Mouse (Mus musculus): ENCODE results near the gene Nbea. TPM values are rescaled to one million over a fixed set of nuclear protein-coding genes. Genes with fewer than 3 reads are reported as not detected.

Gene Nbea
- total and polyA plus RNA-seq, 3 experiments, result 0.04 to 0.27 TPM; not detected in 1

- Histone ChIP-seq H3K79me2 (ENCODE audit: control insufficient read depth, insufficient read depth, low read length, poor library complexity) (no peaks in the 10 kb centered on the region), H3K4me1 (ENCODE audit: control insufficient read depth in 1 of 2, insufficient read depth in 2 of 2, low read length in 2 of 2) (no peaks in the 10 kb centered on the region), H3K36me3 (ENCODE audit: control insufficient read depth in 1 of 2, insufficient read depth in 2 of 2, low read length in 2 of 2) (no peaks in the 10 kb centered on the region), H3K9me3 (replicated peaks; ENCODE audit: insufficient read depth, low read length) (no peaks in the 10 kb centered on the region), H3K27me3 (ENCODE audit: control insufficient read depth in 1 of 2, insufficient read depth in 2 of 2, low read length in 2 of 2) (no peaks in the 10 kb centered on the region), H3K9ac (ENCODE audit: control insufficient read depth, low read depth, low read length, poor library complexity, severe bottlenecking) (no peak overlapping the region), H3K27ac (ENCODE audit: control insufficient read depth, low read depth, low read length) (no peak overlapping the region), H3K4me3 (ENCODE audit: control insufficient read depth in 1 of 2, insufficient read depth in 1 of 2, low read depth in 2 of 2, low read length in 2 of 2) (no peak overlapping the region)
- no peak for DNase-seq (ENCODE audit: low read depth, low spot score)
- TF ChIP-seq CTCF (IDR thresholded peaks at IDR 0.05 in 2 of 3, conservative IDR thresholded peaks at IDR 0.05 in 1 of 3; ENCODE audit: control insufficient read depth in 1 of 3, insufficient read depth in 1 of 3, low read depth in 2 of 3, low read length in 3 of 3, poor library complexity in 1 of 3, severe bottlenecking in 1 of 3) (no peak), HCFC1 (IDR thresholded peaks at IDR 0.05; ENCODE audit: low read depth, low read length) (no peak), CHD1 (IDR thresholded peaks at IDR 0.05; ENCODE audit: low read depth, low read length) (no peak), NRF1 (IDR thresholded peaks at IDR 0.05; ENCODE audit: insufficient read depth, low read depth, low read length, poor library complexity, severe bottlenecking) (no peak), GATA1 (IDR thresholded peaks at IDR 0.05; ENCODE audit: low read depth, low read length) (no peak), MAX (IDR thresholded peaks at IDR 0.05; ENCODE audit: low read length) (no peak), POLR2AphosphoS2 (IDR thresholded peaks at IDR 0.05; ENCODE audit: low read length) (no peak), ZC3H11A (IDR thresholded peaks at IDR 0.05; ENCODE audit: low read depth, low read length) (no peak), MEF2A (IDR thresholded peaks at IDR 0.05; ENCODE audit: extremely low read depth, insufficient replicate concordance, low read depth, low read length, poor library complexity, severe bottlenecking) (no peak), MYB (IDR thresholded peaks at IDR 0.05; ENCODE audit: low read depth, low read length) (no peak)
Measured at GRCm38 (mm10) chr3:55781429-55782055, 402.0 kb downstream of the Nbea start.

DNA sequence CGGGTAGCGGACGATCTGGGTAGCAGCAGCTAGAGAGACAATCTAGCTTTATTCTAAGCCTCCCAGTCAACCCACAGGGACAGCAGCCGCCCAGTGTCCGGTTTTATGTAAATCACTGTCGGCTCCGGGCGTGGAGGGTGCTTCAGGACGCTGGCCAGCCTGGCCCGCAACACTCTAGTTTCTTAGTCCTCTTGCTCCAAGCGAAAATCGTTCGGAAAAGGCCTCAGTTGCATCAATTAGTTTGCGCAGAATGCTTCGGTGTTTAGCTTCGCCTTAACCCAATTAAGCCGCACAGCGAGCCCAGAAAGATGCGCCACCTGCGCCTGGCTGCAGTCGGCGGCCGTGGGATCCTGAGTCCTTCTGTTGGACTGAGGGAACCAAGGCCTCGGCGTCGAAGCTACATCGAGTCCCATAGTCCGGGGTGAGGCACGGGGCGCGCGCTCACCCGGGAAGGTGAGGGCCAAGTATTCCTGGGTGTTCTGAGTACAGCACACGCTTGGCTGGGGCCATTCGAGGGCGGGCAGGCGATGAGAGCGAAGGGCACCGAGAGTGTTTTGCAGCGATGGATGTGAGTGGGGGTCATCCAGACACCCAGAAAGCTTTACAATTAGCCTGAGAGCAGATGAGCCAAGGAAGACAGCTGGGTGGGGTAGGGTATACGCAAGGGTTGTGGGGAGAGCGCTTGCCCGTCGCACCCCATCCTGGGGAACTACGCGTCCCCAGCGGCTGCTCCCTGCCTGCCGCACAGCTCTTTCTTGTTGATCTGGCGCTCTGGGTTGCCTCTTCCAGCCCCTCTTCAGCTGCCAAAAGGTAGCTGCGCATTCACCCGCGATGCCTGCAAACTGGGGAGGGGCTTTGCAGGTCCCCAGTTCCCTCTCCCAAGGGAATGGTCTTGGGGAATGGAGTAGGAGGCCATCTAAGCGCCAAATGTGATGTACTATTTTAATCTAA lies 403.1 kb downstream of the Nbea start:
- TF ChIP-seq TAL1 (IDR thresholded peaks at IDR 0.05; ENCODE audit: low read length) (no peak), RAD21 (IDR thresholded peaks at IDR 0.05; ENCODE audit: low read depth, low read length) (no peak), BHLHE40 (IDR thresholded peaks at IDR 0.05; ENCODE audit: borderline replicate concordance, low read depth, low read length) (no peak), ETS1 (IDR thresholded peaks at IDR 0.05; ENCODE audit: low read depth, low read length) (no peak), ZKSCAN1 (IDR thresholded peaks at IDR 0.05; ENCODE audit: low read depth, low read length) (no peak), SIN3A (IDR thresholded peaks at IDR 0.05; ENCODE audit: low read length) (no peak), CTCF (IDR thresholded peaks at IDR 0.05 in 2 of 3, conservative IDR thresholded peaks at IDR 0.05 in 1 of 3; ENCODE audit: control insufficient read depth in 1 of 3, insufficient read depth in 1 of 3, low read depth in 2 of 3, low read length in 3 of 3, poor library complexity in 1 of 3, severe bottlenecking in 1 of 3) (no peak), EP300 (IDR thresholded peaks at IDR 0.05; ENCODE audit: low read depth in 1 of 2, low read length in 2 of 2) (no peak), ZNF384 (IDR thresholded peaks at IDR 0.05; ENCODE audit: low read depth, low read length) (no peak), ELF1 (IDR thresholded peaks at IDR 0.05; ENCODE audit: low read depth, low read length) (no peak), TCF12 (IDR thresholded peaks at IDR 0.05; ENCODE audit: low read depth, low read length) (no peak), ZC3H11A (IDR thresholded peaks at IDR 0.05; ENCODE audit: low read depth, low read length) (no peak), TBP (IDR thresholded peaks at IDR 0.05; ENCODE audit: low read depth, low read length) (no peak), POLR2AphosphoS2 (IDR thresholded peaks at IDR 0.05; ENCODE audit: low read length) (no peak), POLR2AphosphoS5 (IDR thresholded peaks at IDR 0.05; ENCODE audit: borderline replicate concordance, low read depth, low read length) (no peak), MAX (IDR thresholded peaks at IDR 0.05; ENCODE audit: low read length) (no peak), MXI1 (IDR thresholded peaks at IDR 0.05; ENCODE audit: low read depth, low read length) (no peak), GATA1 (IDR thresholded peaks at IDR 0.05; ENCODE audit: low read depth, low read length) (no peak)
- Histone ChIP-seq H3K27ac (ENCODE audit: control insufficient read depth, low read depth, low read length) (no peak overlapping the region), H3K36me3 (ENCODE audit: control insufficient read depth in 1 of 2, insufficient read depth in 2 of 2, low read length in 2 of 2) (no peaks in the 10 kb centered on the region), H3K4me1 (ENCODE audit: control insufficient read depth in 1 of 2, insufficient read depth in 2 of 2, low read length in 2 of 2) (no peaks in the 10 kb centered on the region), H3K79me2 (ENCODE audit: control insufficient read depth, insufficient read depth, low read length, poor library complexity) (no peaks in the 10 kb centered on the region), H3K4me3 (ENCODE audit: control insufficient read depth in 1 of 2, insufficient read depth in 1 of 2, low read depth in 2 of 2, low read length in 2 of 2) (no peak overlapping the region), H3K9ac (ENCODE audit: control insufficient read depth, low read depth, low read length, poor library complexity, severe bottlenecking) (no peak overlapping the region), H3K9me3 (replicated peaks; ENCODE audit: insufficient read depth, low read length) (no peaks in the 10 kb centered on the region), H3K27me3 (ENCODE audit: control insufficient read depth in 1 of 2, insufficient read depth in 2 of 2, low read length in 2 of 2) (no peaks in the 10 kb centered on the region)
- no peak for DNase-seq (ENCODE audit: low read depth, low spot score)
